Mouse (Mus musculus): ENCODE results near the gene Hunk. TPM values are rescaled to one million over a fixed set of nuclear protein-coding genes. Genes with fewer than 3 reads are reported as not detected.

Gene Hunk
- polyA plus RNA-seq, 1 experiment from 2014 or later: 19.1 TPM

GRCm38 (mm10) chr16:90458899-90459610 lies 73.2 kb downstream of the Hunk start:
- ATAC-seq (replicated peaks; ENCODE audit: low FRiP score) (peak; percentile 81), DNase-seq (ENCODE audit: low spot score) (peak; percentile 65)
- peaks cover 15% of the 10 kb centered on the region for H3K4me1 ChIP-seq (replicated peaks; ENCODE audit: control insufficient read depth, insufficient read depth, low read length)

GRCm38 (mm10) chr16:90461304-90461905 lies 75.6 kb downstream of the Hunk start:
- peaks cover 6% of the 10 kb centered on the region for H3K36me3 ChIP-seq (ENCODE audit: control insufficient read depth, insufficient read depth, low read length)
- H3K4me2 ChIP-seq (ENCODE audit: low read depth, low read length, severe bottlenecking): no peak overlapping the region
- 75% methylated on average over 11 of the region's 11 CpGs for WGBS
- no peaks in the 10 kb centered on the region for H3K27me3 ChIP-seq (ENCODE audit: control insufficient read depth, insufficient read depth, low read length)
- ATAC-seq (replicated peaks; ENCODE audit: low FRiP score) (no peak), DNase-seq (ENCODE audit: low spot score) (no peak)
- H3K27ac ChIP-seq (ENCODE audit: low read depth, low read length): no peak overlapping the region
- H3K4me1 ChIP-seq (replicated peaks; ENCODE audit: control insufficient read depth, insufficient read depth, low read length): peaks cover 15% of the 10 kb centered on the region
- H3K9me3 ChIP-seq (ENCODE audit: control insufficient read depth, low read length): no peaks in the 10 kb centered on the region; the same call in 1 of the 2 replicates
- no peak overlapping the region for H3K9ac ChIP-seq (ENCODE audit: low read length)
- H3K4me3 ChIP-seq (ENCODE audit: low read depth, low read length): no peak overlapping the region

More at GRCm38 (mm10) chr16:90458899-90459610, 73.2 kb downstream of the Hunk start:
- Histone ChIP-seq H3K27me3 (ENCODE audit: control insufficient read depth, insufficient read depth, low read length) (no peaks in the 10 kb centered on the region), H3K4me2 (ENCODE audit: low read depth, low read length, severe bottlenecking) (no peak overlapping the region), H3K9me3 (ENCODE audit: control insufficient read depth, low read length) (no peaks in the 10 kb centered on the region), H3K4me3 (ENCODE audit: low read depth, low read length) (no peak overlapping the region), H3K27ac (ENCODE audit: low read depth, low read length) (peak overlapping the region; percentile 62), H3K36me3 (ENCODE audit: control insufficient read depth, insufficient read depth, low read length) (peaks cover 7% of the 10 kb centered on the region; the same call in 1 of the 2 replicates), H3K9ac (ENCODE audit: low read length) (no peak overlapping the region)
- 20% methylated on average over 11 of the region's 11 CpGs for WGBS

- Histone ChIP-seq H3K4me1 (replicated peaks; ENCODE audit: control insufficient read depth, insufficient read depth, low read length) (peaks cover 15% of the 10 kb centered on the region), H3K4me3 (ENCODE audit: low read depth, low read length) (no peak overlapping the region), H3K9me3 (ENCODE audit: control insufficient read depth, low read length) (no peaks in the 10 kb centered on the region; the same call in 1 of the 2 replicates), H3K9ac (ENCODE audit: low read length) (no peak overlapping the region), H3K27ac (ENCODE audit: low read depth, low read length) (no peak overlapping the region), H3K36me3 (ENCODE audit: control insufficient read depth, insufficient read depth, low read length) (peaks cover 10% of the 10 kb centered on the region), H3K4me2 (ENCODE audit: low read depth, low read length, severe bottlenecking) (no peak overlapping the region), H3K27me3 (ENCODE audit: control insufficient read depth, insufficient read depth, low read length) (no peaks in the 10 kb centered on the region)
- ATAC-seq (replicated peaks; ENCODE audit: low FRiP score) (no peak), DNase-seq (ENCODE audit: low spot score) (no peak)
- WGBS: 83% methylated on average over 11 of the region's 11 CpGs
Observed at GRCm38 (mm10) chr16:90462728-90463275, 77.0 kb downstream of the Hunk start.

GRCm38 (mm10) chr16:90465154-90465553 lies 79.3 kb downstream of the Hunk start:
- ATAC-seq (replicated peaks; ENCODE audit: low FRiP score) (no peak), DNase-seq (ENCODE audit: low spot score) (no peak)
- Histone ChIP-seq H3K9me3 (ENCODE audit: control insufficient read depth, low read length) (no peaks in the 10 kb centered on the region; the same call in 1 of the 2 replicates), H3K36me3 (ENCODE audit: control insufficient read depth, insufficient read depth, low read length) (peaks cover 21% of the 10 kb centered on the region), H3K9ac (ENCODE audit: low read length) (no peak overlapping the region), H3K4me1 (replicated peaks; ENCODE audit: control insufficient read depth, insufficient read depth, low read length) (peaks cover 6% of the 10 kb centered on the region; the same call in 1 of the 2 replicates), H3K27ac (ENCODE audit: low read depth, low read length) (no peak overlapping the region), H3K4me3 (ENCODE audit: low read depth, low read length) (no peak overlapping the region), H3K27me3 (ENCODE audit: control insufficient read depth, insufficient read depth, low read length) (no peaks in the 10 kb centered on the region), H3K4me2 (ENCODE audit: low read depth, low read length, severe bottlenecking) (no peak overlapping the region)
- 95% methylated on average over 5 of the region's 5 CpGs for WGBS

GRCm38 (mm10) chr16:90468286-90468685 lies 82.5 kb downstream of the Hunk start:
- Histone ChIP-seq H3K9me3 (ENCODE audit: control insufficient read depth, low read length) (no peaks in the 10 kb centered on the region; the same call in 1 of the 2 replicates), H3K4me2 (ENCODE audit: low read depth, low read length, severe bottlenecking) (no peak overlapping the region), H3K9ac (ENCODE audit: low read length) (no peak overlapping the region), H3K4me3 (ENCODE audit: low read depth, low read length) (no peak overlapping the region), H3K36me3 (ENCODE audit: control insufficient read depth, insufficient read depth, low read length) (peaks cover 21% of the 10 kb centered on the region), H3K27me3 (ENCODE audit: control insufficient read depth, insufficient read depth, low read length) (no peaks in the 10 kb centered on the region), H3K4me1 (replicated peaks; ENCODE audit: control insufficient read depth, insufficient read depth, low read length) (no peaks in the 10 kb centered on the region), H3K27ac (ENCODE audit: low read depth, low read length) (no peak overlapping the region)
- no peak for DNase-seq (ENCODE audit: low spot score)
- no peak for ATAC-seq (replicated peaks; ENCODE audit: low FRiP score)
- 91% methylated on average over 5 of the region's 5 CpGs for WGBS

- no peak for ATAC-seq (replicated peaks; ENCODE audit: low FRiP score)
- WGBS: 92% methylated on average over 16 of the region's 16 CpGs
- peaks cover 24% of the 10 kb centered on the region for H3K36me3 ChIP-seq (ENCODE audit: control insufficient read depth, insufficient read depth, low read length)
Observed at GRCm38 (mm10) chr16:90475701-90476229, 90.0 kb downstream of the Hunk start.

GRCm38 (mm10) chr16:90481612-90482011 lies 95.8 kb downstream of the Hunk start:
- no peak overlapping the region for H3K9ac ChIP-seq (ENCODE audit: low read length)
- no peaks in the 10 kb centered on the region for H3K9me3 ChIP-seq (ENCODE audit: control insufficient read depth, low read length)
- no peak for ATAC-seq (replicated peaks; ENCODE audit: low FRiP score)
- H3K27me3 ChIP-seq (ENCODE audit: control insufficient read depth, insufficient read depth, low read length): no peaks in the 10 kb centered on the region
- WGBS: 96% methylated on average over 5 of the region's 5 CpGs
- H3K36me3 ChIP-seq (ENCODE audit: control insufficient read depth, insufficient read depth, low read length): peaks cover 11% of the 10 kb centered on the region
- no peak for DNase-seq (ENCODE audit: low spot score)
- H3K4me3 ChIP-seq (ENCODE audit: low read depth, low read length): no peak overlapping the region
- no peak overlapping the region for H3K27ac ChIP-seq (ENCODE audit: low read depth, low read length)
- no peak overlapping the region for H3K4me2 ChIP-seq (ENCODE audit: low read depth, low read length, severe bottlenecking)
- no peaks in the 10 kb centered on the region for H3K4me1 ChIP-seq (replicated peaks; ENCODE audit: control insufficient read depth, insufficient read depth, low read length)

More at GRCm38 (mm10) chr16:90475701-90476229, 90.0 kb downstream of the Hunk start:
- Histone ChIP-seq H3K4me3 (ENCODE audit: low read depth, low read length) (no peak overlapping the region), H3K27me3 (ENCODE audit: control insufficient read depth, insufficient read depth, low read length) (no peaks in the 10 kb centered on the region), H3K4me1 (replicated peaks; ENCODE audit: control insufficient read depth, insufficient read depth, low read length) (no peaks in the 10 kb centered on the region), H3K9me3 (ENCODE audit: control insufficient read depth, low read length) (no peaks in the 10 kb centered on the region; the same call in 1 of the 2 replicates), H3K27ac (ENCODE audit: low read depth, low read length) (no peak overlapping the region), H3K4me2 (ENCODE audit: low read depth, low read length, severe bottlenecking) (no peak overlapping the region), H3K9ac (ENCODE audit: low read length) (no peak overlapping the region)
- DNase-seq (ENCODE audit: low spot score): no peak

GRCm38 (mm10) chr16:90483341-90483740 lies 97.5 kb downstream of the Hunk start:
- WGBS: 93% methylated on average over 6 of the region's 6 CpGs
- DNase-seq (ENCODE audit: low spot score): no peak
- H3K36me3 ChIP-seq (ENCODE audit: control insufficient read depth, insufficient read depth, low read length): peaks cover under 1% of the 10 kb centered on the region; the same call in 1 of the 2 replicates
- H3K27me3 ChIP-seq (ENCODE audit: control insufficient read depth, insufficient read depth, low read length): no peaks in the 10 kb centered on the region
- ATAC-seq (replicated peaks; ENCODE audit: low FRiP score): no peak
- H3K9ac ChIP-seq (ENCODE audit: low read length): no peak overlapping the region
- H3K4me3 ChIP-seq (ENCODE audit: low read depth, low read length): no peak overlapping the region
- H3K4me1 ChIP-seq (replicated peaks; ENCODE audit: control insufficient read depth, insufficient read depth, low read length): no peaks in the 10 kb centered on the region
- no peaks in the 10 kb centered on the region for H3K9me3 ChIP-seq (ENCODE audit: control insufficient read depth, low read length)
- H3K4me2 ChIP-seq (ENCODE audit: low read depth, low read length, severe bottlenecking): no peak overlapping the region
- no peak overlapping the region for H3K27ac ChIP-seq (ENCODE audit: low read depth, low read length)

Data from forebrain, embryonic 11.5 days (tissue).